Mouse (Mus musculus) CH12.LX (cell line): ENCODE measurements around the gene Vdac1.

Source experiments
- CTCF ChIP-seq, 2 experiments: IDR thresholded peaks in 1 of 2; conservative IDR thresholded peaks in 1 of 2; 2 replicates each; pipeline ENCODE4 v1.5.1; 2011 to 2012; ENCODE audit warnings: low read depth in 2 of 2, low read length in 2 of 2, improper control_type of control experiment in 1 of 2, inconsistent platforms in 1 of 2, mild to moderate bottlenecking in 1 of 2, moderate library complexity in 1 of 2
- GABPA ChIP-seq: IDR thresholded peaks from 2 replicates; pipeline ENCODE4 v1.6.1; 2012; ENCODE audit warnings: low read depth, low read length, improper control_type of control experiment, inconsistent platforms; ENCODE audit not compliant: insufficient replicate concordance
- MEF2A ChIP-seq: IDR thresholded peaks from 2 replicates; pipeline ENCODE4 v1.6.1; 2014; ENCODE audit warnings: low read depth, mild to moderate bottlenecking, inconsistent platforms, low read length, improper control_type of control experiment, borderline replicate concordance
- POLR2A ChIP-seq: IDR thresholded peaks from 2 replicates; pipeline ENCODE4 v1.6.1; 2011; ENCODE audit warnings: low read depth, mild to moderate bottlenecking, improper control_type of control experiment, low read length

DNA sequence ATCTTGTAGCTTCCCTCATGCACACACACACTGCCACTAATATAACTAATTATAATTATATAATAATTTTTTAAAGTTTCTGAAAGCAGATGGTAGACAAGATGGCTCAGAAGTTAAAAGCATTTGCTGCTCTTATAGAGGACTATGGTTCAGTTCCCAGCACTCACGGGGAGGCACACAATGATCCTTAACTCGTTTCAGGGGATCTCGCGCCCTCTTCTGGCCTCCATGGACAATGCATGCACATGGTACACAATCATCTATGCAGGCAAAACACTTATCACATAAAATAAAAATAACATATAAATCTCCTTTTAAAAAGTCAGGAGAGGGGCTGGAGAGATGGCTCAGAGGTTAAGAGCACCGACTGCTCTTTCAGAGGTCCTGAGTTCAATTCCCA, 6.0 kb upstream of the Vdac1 start:
- no peak for TF ChIP-seq MEF2A
- TF ChIP-seq POLR2A = no peak
- no peak for TF ChIP-seq CTCF (conservative IDR thresholded peaks at IDR 0.05 in 1 of 2, IDR thresholded peaks at IDR 0.05 in 1 of 2; ENCODE audit: low read depth in 2 of 2, low read length in 2 of 2)
- TF ChIP-seq GABPA = no peak
